Mouse (Mus musculus): ENCODE data around the gene Orai2.
"Not testable (repeated sequence)": the region's sequence is repeated elsewhere in the genome, so short reads cannot be mapped to it uniquely, and the experiment has no call there.

Gene Orai2

DNA sequence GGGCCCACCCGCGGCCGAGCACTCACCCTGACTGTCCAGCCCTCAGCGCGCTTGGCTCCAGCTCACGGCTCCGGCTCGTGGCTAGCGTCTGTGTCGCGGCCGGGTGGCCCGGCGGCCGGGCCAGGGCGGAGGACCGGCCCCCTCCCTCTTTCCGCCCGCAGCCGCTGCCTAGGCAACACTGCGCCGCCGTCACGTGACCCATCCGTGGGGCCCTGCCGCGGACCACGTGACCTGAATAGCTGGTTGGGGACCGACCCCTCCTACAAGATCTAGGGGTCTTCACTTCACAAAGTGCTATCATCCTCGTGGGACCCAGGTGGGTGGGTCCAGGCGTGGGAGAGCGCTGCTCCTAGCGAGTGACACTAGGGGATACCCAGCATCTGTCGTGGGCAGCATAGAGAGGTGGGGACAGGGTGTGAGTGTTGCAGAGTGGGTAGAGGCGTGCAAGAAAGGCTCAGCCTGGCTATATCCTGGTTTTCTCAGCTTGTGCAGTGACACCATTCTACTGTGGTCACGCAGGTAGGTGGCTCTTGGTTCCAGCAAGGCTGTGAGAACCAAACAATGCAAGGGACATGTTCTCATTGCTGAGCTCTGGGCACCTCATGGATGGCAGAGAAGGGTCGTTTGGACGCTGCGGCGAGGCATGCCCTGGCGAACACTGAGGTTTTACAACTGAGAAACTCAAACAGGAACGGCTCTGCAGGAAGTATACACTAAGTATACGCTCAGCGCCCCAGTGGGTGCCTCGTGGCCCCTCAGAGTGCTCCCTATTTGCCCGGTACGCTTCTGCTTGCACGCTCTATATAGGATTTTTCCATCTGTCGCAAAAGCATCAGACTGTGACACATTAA is at the start of gene Orai2:
Gene Orai2, minus strand, starts transcription at position 202 of the 851 bp plus-strand sequence.
- DNase-seq, result peak; percentile 70

DNA sequence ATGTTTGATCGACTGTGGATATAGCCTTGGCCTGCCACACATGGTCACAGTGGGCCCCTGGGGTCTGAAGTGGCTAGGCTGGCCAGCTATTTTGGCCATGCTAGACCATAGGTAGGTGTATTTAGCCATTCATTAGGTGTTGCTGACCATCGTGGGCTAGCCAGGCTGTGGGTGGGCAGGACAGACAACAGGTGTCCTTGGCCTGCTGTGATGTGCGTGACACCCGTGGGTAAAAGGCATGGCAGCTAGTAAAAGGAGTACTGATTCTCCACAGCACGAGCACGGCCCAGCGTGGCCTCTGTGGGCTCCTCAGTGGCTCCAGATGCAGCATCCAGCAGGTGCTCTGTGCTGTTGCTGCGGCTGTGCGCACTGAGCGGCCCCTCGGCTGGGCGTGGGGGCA is 48.1 kb upstream of the Orai2 start:
- DNase-seq, result no peak

DNA sequence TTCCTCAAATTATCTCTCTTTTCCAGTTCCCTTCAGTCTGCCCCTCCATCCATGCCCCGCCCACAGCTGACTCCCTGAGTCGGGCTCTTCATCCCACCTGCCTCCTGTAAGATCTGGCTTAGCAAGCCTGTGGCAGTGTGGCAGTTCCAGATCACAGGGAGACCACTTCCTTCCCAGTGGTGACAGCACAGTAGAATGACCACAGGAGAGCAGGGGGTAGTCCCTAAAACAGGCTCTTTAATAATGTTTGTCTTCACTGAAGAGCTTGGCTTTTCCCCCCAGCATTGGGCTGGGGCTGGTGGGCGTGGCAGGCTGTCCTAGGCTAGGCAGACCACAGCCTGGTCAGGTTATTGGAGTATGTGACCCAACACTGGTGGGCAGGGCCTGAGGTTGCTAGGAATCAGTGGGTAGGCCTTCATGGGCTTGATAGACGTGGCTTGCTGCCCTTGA is 47.4 kb upstream of the Orai2 start:
- no peak for DNase-seq

DNA sequence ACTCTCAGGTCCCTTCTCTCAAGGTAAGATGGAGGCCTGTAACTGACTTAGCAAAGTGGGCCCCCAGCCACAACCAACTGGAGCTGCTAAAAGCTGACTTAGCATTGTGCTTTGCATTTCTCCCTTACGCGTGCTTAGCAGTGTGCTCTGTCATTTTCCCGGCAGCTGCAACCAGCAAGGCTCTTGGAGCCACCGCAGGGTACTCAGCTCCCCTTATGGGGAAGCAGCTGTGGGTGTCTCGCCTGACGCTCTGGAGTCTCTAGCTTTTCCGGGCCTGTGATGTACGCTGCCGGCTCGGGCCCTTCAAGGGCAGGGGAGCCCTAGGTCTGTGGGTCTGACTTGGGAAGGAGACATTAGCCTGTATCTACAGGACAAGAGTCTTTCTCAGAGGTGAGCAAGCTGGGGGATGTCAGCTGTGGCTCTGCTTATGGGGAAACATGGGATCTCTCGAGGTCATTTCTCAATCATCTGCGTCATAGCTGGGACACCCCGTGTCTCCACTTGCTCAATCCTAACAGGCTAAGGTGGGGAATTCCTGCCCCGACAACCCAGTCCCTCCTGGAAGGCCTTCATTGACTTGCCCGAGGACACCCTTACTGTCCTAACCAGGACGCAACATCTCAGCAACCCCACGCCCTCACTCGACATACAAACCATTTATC is 46.6 kb upstream of the Orai2 start:
- no peak for DNase-seq

DNA sequence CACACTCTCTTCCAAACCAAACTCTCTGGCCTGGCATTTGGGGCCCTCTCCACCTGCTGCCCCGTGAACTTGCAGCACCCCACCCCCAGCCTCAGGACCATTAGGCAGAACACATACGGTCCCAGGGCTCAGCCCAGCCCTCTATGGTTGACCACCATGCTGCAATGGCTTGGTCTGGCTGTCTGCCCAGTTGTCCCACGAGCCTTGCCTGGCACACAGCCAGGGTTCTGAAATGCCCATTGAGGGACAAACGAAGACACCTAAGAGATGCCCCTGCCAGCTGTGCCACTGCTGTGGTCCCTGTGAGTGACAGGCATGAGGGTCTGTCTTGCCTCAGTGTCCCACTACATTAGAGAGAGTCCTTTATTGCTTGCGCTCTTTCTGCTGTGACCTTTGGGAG is 45.4 kb upstream of the Orai2 start:
- no peak for DNase-seq

DNA sequence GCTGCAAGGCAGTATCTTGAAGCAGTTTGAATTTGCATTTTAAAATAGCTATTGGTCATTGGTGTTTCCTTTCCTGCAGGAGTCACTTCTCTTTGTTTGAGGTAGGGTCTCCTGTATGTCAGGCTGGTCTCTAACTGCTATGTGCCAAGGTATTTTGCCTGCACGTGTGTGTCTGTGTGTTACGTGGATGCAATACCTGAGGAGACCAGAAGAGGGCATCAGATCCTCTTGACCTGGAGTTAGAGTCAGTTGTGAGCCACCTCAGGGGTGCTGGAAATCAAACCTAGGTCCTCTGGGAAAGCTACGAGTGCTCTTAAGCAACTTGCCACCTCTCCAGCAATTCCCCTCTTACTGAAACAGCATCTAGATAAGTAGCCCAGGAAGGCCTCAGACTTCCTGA is 44.7 kb upstream of the Orai2 start:
- no peak for DNase-seq

DNA sequence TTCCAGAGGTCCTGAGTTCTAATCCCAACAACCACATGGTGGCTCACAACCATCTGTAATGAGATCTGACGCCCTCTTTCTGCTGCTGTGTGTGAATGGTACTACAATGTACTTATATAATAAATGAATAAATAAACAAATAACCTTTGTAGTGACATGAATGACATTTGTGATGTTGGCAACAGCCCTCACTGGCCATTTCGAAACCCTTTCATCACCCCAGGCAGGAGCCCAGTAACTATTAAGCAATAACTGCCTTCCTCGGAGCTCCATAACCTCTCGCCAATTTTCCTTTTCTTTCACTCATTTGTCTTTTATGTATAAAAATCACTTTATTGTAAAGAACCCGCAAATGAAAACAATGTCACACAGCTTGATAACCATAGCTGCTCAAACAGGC is 43.2 kb upstream of the Orai2 start:
- DNase-seq, result no peak

DNA sequence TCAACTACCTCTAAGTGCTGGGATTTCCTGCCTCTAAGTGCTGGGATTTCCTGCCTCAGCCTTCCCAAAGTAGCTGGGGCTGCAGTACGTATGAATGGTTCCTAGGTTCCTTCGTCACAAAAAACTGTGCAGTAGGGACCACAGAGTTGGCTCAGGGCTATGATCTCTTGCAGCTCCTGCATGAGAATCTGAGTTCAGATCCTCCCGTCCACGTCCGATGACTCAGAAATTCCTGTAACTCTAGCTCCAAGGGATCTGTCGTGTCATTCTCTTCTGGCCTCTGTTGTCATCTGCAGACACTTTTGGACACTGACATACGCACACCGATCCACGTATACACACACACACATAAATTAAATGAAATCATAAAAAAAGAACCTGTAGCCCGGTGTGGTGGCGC is 42.2 kb upstream of the Orai2 start:
- DNase-seq, result no peak

DNA sequence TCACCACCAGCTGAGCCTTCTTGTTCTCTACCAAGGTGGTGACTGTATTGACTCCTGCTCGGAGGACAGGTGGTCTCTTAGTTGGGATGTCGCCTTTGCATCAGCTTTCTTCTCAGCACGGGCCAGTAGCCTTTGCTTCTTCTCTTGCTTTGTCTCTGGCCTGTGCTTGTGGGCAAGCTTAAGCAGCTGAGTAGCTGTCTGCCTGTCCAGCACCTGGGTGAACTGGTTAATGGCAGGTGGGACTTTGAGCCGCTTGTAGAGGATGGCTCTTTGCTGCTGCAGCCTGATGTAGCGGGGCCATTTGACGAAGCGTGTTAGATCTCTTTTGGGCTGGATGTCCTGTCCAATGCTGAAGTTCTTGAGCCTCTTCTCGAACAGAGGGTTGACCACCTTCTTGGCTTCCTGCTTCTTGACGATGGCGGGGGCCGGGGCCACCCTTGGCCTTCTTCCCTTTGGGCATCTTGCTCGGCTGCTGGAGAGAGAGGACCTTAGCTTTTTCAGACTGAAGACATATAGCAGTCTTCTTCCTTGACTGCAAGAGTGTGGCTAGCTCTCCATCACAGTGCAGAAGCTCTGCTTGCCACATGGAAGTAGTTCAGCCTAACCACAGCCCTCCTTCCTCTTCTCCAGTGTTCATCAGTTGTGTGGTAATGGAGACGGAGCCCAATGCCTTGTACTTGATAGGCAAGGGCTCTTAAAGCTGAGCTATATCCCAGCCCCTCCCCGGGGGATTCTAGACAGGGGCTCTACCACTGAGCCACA is 41.0 kb upstream of the Orai2 start:
- DNase-seq, result not testable (repeated sequence)

DNA sequence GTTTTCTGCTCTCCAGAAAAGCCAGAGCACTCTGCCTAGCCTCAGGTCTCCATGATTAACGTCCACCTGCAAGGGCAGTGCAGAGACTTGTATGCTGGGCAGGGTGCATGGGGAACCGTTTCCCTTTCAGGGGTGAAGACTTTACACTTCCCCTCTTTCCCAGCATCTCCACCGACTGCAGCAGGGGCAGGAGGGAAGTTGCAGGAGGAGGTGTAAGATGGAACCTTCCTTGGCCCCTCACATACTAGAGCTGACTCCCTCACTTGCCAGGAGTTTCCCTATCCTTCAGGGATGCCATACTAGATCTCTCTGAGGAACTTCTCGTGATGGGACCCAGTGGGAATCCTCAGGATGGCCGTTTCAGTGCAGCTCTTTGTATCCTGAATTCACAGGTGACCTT is 40.0 kb upstream of the Orai2 start:
- no peak for DNase-seq

DNA sequence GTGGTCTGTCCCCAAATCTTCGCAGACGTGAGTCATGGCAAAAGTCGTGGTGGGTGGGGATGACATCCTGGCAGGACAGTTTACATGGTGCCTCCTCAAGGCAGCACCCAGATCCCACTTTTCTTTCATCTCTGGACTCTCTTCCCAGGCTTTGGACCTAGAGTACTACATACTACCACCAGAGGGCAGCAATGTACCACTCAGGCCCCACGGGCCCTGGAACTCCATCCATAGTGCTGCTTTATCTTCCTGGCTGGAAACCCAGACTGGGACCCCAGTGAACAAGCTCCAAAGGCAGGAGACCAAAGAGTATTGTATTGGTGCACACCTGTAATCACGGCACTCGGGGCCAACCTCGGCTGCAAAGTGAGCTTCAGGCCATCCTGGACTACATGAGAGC is 31.3 kb upstream of the Orai2 start:
- peak; percentile 50 for DNase-seq

DNA sequence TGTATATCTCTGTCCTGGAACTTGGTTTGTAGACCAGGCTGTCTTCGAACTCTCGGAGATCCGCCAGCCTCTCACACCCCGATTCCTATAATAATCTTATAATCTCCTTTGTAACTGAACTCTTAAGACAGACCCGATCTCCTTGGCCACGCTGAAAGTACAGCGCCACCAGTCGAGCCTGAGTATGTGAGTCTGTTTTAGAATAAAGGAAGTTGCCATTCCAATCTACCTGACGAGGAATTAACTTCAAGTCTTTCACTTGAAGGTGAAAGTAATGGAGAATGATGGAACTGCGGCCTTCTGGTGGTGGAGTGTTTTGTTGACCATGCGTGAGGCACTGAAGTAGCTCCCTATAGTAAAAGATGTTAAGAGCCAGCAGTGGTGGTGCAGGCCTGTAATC is 29.0 kb upstream of the Orai2 start:
- peak; percentile 29 for DNase-seq

DNA sequence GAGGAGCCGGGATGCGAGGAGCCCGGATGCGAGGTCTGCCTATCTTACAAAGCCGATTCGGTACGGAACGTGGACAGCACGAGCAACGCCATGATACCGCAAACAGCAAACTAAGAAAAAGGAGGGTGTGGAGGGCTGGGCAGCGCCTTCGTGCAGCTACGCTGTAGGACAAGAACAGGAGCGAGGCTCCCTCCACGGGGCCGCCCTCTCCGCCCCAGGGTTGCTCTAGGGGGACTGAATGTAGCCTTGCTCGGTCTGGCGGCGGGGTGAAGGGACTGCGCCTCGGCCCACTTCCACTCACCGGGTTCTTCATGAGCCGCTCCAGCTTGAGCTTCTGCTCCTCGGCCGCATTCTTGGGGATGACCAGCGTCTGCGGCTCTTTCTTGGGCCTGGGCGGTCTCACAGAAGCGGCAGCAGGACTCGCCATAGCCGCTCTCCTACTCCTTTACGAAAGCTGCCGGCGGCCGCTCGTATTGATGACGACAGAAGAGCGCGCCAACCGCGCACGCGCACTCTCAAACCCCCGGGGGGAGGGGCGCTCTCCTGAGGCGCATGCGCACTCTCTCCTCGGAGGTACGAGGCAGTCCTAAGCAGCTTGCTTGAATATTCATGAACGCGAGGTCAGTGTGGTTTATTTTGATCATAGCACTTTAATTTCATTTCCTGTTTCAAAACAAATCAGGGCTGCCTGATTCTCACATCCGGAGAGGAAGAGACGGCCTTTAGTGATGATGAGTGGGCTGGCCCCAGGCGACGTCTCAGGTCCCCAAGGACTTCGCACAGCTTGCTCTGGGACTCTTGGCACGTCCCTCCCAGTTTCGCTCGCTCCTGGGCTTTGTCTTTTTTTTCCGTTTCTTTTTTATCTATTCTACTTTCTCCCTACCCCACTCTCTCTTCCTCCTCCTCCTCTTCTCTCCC is 28.2 kb upstream of the Orai2 start, which contains the start of gene Prkrip1:
Gene Prkrip1, minus strand, starts transcription at position 490 of the 918 bp plus-strand sequence.
- peak; percentile 91 for DNase-seq

DNA sequence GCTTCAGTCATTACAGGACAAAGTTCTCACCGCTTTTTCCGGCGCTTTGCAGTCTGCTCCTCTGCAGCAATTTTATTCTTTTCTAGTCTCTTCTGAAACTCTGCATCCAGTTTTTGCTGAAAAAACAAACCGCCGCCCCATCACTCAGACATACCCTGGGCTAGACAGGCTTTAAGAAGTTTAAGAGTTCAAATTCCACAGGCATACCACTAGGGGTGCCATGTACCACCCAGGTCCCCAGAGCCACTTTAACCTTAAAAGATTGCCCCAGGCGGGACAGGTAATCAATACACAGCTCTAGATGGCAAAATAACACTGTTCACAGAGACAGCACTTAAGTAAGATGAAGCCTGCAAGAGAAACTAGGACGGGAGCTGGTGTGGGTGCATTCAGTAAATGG is 21.4 kb upstream of the Orai2 start:
- DNase-seq, result no peak

DNA sequence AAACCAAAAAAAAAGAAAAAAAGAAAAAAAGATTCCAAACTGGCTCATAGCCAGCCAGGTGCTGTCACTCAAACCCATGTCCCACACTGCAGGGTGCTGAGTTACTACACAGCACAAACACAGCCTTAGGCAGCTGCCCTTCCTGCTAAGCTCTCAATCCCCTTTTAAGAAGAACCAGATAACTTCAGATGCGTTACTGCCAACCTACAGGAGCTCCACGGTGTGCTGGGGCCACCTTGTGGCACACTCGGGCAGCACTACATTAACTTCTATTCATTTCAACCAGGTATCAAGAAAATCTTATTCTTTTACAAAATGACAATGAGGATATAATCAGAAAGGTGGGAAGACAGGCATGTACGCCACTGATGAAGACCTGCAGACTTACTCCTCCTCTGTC is 16.2 kb upstream of the Orai2 start:
- peak; percentile 19 for DNase-seq

DNA sequence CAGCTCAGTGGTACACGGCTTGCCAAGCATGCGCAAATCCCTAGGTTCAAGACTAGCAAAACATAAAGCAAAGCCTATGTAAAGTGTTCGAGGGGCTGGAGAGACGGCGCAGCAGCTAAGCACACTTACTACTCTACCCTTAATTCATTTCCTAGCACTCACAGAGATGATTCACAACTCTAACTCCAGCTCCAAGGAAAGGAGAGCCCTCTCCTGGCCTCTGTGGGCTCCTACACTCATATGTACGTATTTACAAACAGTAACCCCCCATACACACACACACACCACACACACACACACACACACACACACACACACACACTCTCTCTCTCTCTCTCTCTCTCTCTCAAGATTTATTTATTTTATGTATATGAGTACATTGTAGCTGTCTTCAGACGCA is 13.3 kb upstream of the Orai2 start:
- DNase-seq, result no peak

DNA sequence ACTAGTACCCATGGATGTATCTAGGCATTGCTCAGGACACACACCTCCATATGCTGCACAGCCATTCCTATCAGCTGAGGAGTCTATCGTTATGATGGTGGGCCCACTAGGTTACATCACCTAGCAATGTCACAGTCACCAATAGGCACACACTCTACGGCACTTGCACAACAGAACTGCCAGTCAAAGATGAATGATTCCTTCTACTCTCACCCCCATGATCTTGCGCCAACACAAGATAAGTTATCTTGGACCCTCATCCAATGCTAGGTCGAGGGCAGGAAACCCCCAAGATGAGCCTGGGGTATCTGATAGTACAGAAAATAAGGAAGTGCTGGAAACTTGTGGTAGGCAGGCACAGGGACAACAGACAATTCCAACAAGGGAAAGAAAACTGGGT is 12.3 kb upstream of the Orai2 start:
- DNase-seq, result no peak

DNA sequence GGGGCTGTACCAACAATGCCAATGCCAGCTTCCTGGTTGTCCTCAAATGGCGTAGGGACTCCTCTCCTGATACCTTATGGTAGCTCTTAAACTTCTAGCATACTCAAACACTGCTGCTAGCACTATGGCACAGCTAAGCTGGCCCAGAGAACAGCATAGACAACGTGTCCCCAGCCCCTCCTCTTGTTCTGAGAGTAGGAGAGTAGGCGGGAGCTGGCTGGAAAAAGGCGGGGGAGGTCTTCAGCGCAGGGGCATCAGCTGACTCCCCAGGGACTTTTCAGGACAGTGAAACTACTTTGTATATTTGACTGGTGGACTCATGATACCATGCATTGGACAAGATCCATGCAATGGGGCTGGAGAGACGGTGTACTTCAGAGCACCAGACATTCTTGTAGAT is 11.5 kb upstream of the Orai2 start:
- no peak for DNase-seq

DNA sequence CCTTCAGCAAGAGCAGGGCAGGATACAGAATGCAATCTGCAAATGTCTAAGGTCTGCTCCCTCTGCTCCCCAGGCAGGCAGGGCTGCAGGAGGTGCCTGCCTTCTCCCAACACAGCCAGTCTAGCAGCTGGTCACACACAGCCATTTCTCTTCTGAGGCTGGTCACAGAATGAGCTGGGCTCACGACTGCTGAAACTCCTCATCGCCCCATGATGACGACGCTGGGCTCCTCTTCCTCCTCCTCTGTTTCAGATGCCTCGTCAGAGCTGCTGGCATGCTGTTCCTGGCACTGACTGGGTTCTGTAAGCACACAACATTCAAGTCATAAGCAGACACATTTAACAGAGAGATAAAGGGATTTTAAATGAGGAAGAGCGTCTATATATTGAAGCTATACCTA is 10.7 kb upstream of the Orai2 start:
- DNase-seq, result no peak

DNA sequence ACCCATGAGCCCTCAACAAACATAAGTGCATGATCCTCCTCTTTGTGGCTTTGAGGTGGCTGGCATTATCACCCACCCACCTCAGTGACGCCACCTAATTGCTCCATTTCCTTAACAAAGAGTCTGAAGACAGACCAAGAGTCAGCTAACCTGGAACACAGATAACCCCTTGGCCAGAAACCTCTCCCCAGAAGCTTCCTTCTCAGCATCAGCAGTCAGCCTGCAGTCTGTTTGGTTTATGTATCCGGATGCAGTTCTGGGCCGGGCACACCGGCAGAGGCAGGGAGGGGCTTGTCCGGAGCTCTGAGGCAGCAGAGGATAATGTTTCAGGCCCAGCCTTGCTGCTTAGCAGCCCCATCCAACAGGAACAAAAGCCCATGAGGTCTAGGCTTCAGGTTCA is 9.1 kb upstream of the Orai2 start:
- no peak for DNase-seq

DNA sequence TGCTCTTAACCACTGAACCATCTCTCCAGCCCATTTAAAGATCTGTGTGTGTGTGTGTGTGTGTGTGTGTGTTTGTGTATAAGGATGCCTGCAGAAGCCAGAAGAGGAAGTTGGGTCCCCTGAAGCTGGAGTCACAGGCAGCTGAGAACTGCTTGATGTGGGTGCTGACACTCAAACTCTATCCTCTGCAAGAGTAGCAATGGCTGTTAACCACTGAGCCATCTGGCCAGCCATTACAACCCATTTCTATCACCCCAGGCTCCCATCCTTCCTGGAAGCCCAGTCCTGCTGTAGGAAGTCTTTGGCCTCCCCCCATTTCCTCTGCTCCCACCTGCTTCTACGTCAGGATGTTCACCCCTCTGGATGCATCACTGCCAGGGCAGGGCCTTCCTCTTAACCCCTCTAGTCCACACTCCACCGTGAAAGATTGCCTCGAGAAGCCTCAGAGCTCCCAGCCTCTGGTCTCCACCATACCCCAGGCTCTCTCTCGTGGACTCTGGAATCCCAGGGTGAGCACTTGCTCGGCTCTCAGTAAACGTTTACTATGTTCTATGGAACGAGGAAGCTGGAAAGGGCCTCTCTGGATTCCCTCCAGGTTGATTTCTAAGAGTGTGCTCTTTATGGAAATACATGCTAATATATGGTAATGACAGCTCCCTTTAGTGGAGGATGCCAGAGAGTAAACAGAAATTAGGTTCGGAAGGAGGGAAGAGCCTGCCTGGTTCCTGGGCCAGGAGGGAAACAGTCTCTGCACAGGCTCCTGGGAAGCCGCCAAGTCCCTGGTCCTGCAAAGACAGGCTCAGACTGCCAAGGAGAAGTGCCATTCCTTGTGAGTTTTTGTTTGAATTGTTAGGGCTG is 3.3 kb upstream of the Orai2 start:
- DNase-seq, result peak; percentile 76

DNA sequence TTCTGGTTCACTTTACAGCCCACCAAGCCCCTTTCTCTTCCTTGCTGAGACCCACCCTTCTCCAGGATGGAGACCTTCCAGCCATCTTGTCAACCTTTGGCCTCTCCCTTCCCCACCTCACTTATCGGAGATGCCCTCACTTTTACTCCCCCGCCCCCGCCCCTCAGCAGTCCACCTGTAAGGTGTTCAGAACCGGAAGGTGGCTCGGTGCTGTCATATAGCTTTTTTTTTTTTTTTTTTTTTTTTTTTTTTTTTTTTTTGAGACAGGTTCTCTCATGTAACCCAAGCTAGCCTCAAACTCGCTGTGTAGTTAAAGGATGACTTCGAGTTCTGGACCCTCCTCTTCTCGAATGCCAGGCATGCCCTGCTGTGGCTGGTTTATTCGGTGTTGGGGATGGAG is 2.4 kb upstream of the Orai2 start:
- no peak for DNase-seq

Data from kidney, adult 11 months (tissue).